Mouse (Mus musculus) testis, adult 2 months (tissue): Measurements from ENCODE around the gene Galnt18. TPM values are rescaled to one million over a fixed set of nuclear protein-coding genes. Genes with fewer than 3 reads are reported as not detected.

ENCODE experiments used
- H3K27ac ChIP-seq: fragments of 200-500 bp; 2 replicates; pipeline ENCODE4 v1.5.1; 2012; ENCODE audit warnings: low read depth, low read length; ENCODE audit not compliant: control insufficient read depth, insufficient read depth
- H3K27me3 ChIP-seq: fragments of 200-500 bp; 2 replicates; pipeline ENCODE4 v1.6.1; 2012; ENCODE audit warnings: mild to moderate bottlenecking, low read length, moderate library complexity; ENCODE audit not compliant: control insufficient read depth, insufficient read depth
- H3K36me3 ChIP-seq: fragments of 200-500 bp; 2 replicates; pipeline ENCODE4 v1.6.1; 2012; ENCODE audit warnings: mild to moderate bottlenecking, low read length; ENCODE audit not compliant: control insufficient read depth, insufficient read depth
- H3K4me1 ChIP-seq: fragments of 200-500 bp; 2 replicates; pipeline ENCODE4 v1.6.1; 2012; ENCODE audit warnings: low read length; ENCODE audit not compliant: control insufficient read depth, insufficient read depth
- H3K4me3 ChIP-seq: fragments of 200-500 bp; 2 replicates; pipeline ENCODE4 v1.5.1; 2012; ENCODE audit warnings: low read depth, mild to moderate bottlenecking, low read length, moderate library complexity, mixed read lengths; ENCODE audit not compliant: control insufficient read depth
- CTCF ChIP-seq: fragments of 200-500 bp; IDR thresholded peaks from 2 replicates; pipeline ENCODE4 v1.5.1; 2012; ENCODE audit warnings: low read depth, mild to moderate bottlenecking, inconsistent platforms, low read length, moderate library complexity; ENCODE audit not compliant: control insufficient read depth, insufficient read depth, insufficient replicate concordance
- POLR2A ChIP-seq: fragments of 200-500 bp; IDR thresholded peaks from 2 replicates; pipeline ENCODE4 v1.6.1; 2012; ENCODE audit warnings: low read depth, mild to moderate bottlenecking, inconsistent platforms, low read length, moderate library complexity; ENCODE audit not compliant: control insufficient read depth
- polyA plus RNA-seq: library from polyadenylated mRNA; depleted of rRNA; stranded (reverse); fragments of >200 nt; gene quantifications from 2 replicates; pipeline ENCODE4 v1.2.3, GENCODE M21; 2012

Gene Galnt18
- polyA plus RNA-seq, 1 experiment, result 3.3 TPM

- Histone ChIP-seq H3K27me3 (no peaks in the 10 kb centered on the region), H3K4me1 (no peaks in the 10 kb centered on the region), H3K27ac (no peak overlapping the region), H3K4me3 (no peak overlapping the region), H3K36me3 (no peaks in the 10 kb centered on the region)
- TF ChIP-seq POLR2A, result no peak
- no peak for TF ChIP-seq CTCF
Observed at GRCm38 (mm10) chr7:111694312-111694711, 85.5 kb downstream of the Galnt18 start.

GRCm38 (mm10) chr7:111692641-111693261, 87.0 kb downstream of the Galnt18 start:
- Histone ChIP-seq H3K4me1 (no peaks in the 10 kb centered on the region), H3K27ac (no peak overlapping the region), H3K4me3 (no peak overlapping the region), H3K36me3 (no peaks in the 10 kb centered on the region), H3K27me3 (no peaks in the 10 kb centered on the region)
- TF ChIP-seq CTCF, result no peak
- TF ChIP-seq POLR2A, result no peak

- Histone ChIP-seq H3K4me1 (no peaks in the 10 kb centered on the region), H3K36me3 (no peaks in the 10 kb centered on the region), H3K27ac (no peak overlapping the region), H3K27me3 (no peaks in the 10 kb centered on the region), H3K4me3 (no peak overlapping the region)
- TF ChIP-seq CTCF (peak; percentile 8; the same call in 1 of the 2 replicates), POLR2A (no peak)
Observed at GRCm38 (mm10) chr7:111680108-111680507, 99.7 kb downstream of the Galnt18 start.

GRCm38 (mm10) chr7:111676483-111676882, 103.3 kb downstream of the Galnt18 start:
- no peak overlapping the region for H3K4me3 ChIP-seq
- H3K27me3 ChIP-seq, result no peaks in the 10 kb centered on the region
- H3K4me1 ChIP-seq, result no peaks in the 10 kb centered on the region
- no peaks in the 10 kb centered on the region for H3K36me3 ChIP-seq
- no peak overlapping the region for H3K27ac ChIP-seq
- no peak for TF ChIP-seq CTCF
- no peak for TF ChIP-seq POLR2A

- H3K27me3 ChIP-seq, result no peaks in the 10 kb centered on the region
- no peak for TF ChIP-seq CTCF
- TF ChIP-seq POLR2A, result no peak
- no peaks in the 10 kb centered on the region for H3K36me3 ChIP-seq
- H3K4me1 ChIP-seq, result no peaks in the 10 kb centered on the region
- H3K4me3 ChIP-seq, result no peak overlapping the region
- H3K27ac ChIP-seq, result no peak overlapping the region
Observed at GRCm38 (mm10) chr7:111672467-111672866, 107.3 kb downstream of the Galnt18 start.

GRCm38 (mm10) chr7:111663139-111664073, 116.4 kb downstream of the Galnt18 start:
- TF ChIP-seq POLR2A (no peak), CTCF (no peak)
- Histone ChIP-seq H3K27me3 (no peaks in the 10 kb centered on the region), H3K27ac (no peak overlapping the region), H3K4me3 (no peak overlapping the region), H3K4me1 (no peaks in the 10 kb centered on the region), H3K36me3 (no peaks in the 10 kb centered on the region)

- Histone ChIP-seq H3K36me3 (no peaks in the 10 kb centered on the region), H3K4me1 (no peaks in the 10 kb centered on the region), H3K4me3 (no peak overlapping the region), H3K27ac (no peak overlapping the region), H3K27me3 (no peaks in the 10 kb centered on the region)
- no peak for TF ChIP-seq CTCF
- TF ChIP-seq POLR2A, result no peak
Observed at GRCm38 (mm10) chr7:111658579-111658978, 121.2 kb downstream of the Galnt18 start.
